Mouse (Mus musculus) embryonic facial prominence, embryonic 10.5 days (tissue): ENCODE measurements around the gene Adh6b. TPM values are rescaled to one million over a fixed set of nuclear protein-coding genes. Genes with fewer than 3 reads are reported as not detected.
"Not testable (repeated sequence)": the region's sequence is repeated elsewhere in the genome, so short reads cannot be mapped to it uniquely, and the experiment has no call there.

Source experiments
- DNase-seq: peaks from one replicate; pipeline ENCODE4 v3.0.0-alpha.2; 2017; ENCODE audit warnings: low spot score
- H3K27ac ChIP-seq: fragments of 300-500 bp; sonication (generic); replicated peaks from 2 replicates; pipeline ENCODE4 v1.5.1; 2016; ENCODE audit warnings: mild to moderate bottlenecking
- H3K27me3 ChIP-seq: fragments of 300-500 bp; sonication (generic); replicated peaks from 2 replicates; pipeline ENCODE4 v1.6.1; 2016; ENCODE audit warnings: low read depth, mild to moderate bottlenecking; ENCODE audit not compliant: poor library complexity, severe bottlenecking
- H3K36me3 ChIP-seq: fragments of 300-500 bp; sonication (generic); replicated peaks from 2 replicates; pipeline ENCODE4 v1.6.1; 2016; ENCODE audit warnings: mild to moderate bottlenecking, moderate library complexity
- H3K4me1 ChIP-seq: fragments of 300-500 bp; sonication (generic); 2 replicates; pipeline ENCODE4 v1.6.1; 2016
- H3K4me3 ChIP-seq: fragments of 300-500 bp; sonication (generic); 2 replicates; pipeline ENCODE4 v1.5.1; 2016; ENCODE audit warnings: mild to moderate bottlenecking, moderate library complexity
- H3K9me3 ChIP-seq: fragments of 300-500 bp; sonication (generic); 2 replicates; pipeline ENCODE4 v1.6.1; 2016; ENCODE audit warnings: mild to moderate bottlenecking
- WGBS: fragments of 180-500 bp; shearing (Covaris S2); methylation state at CpG from one replicate; pipeline ENCODE4 v1.1.7; 2016; 5-methylcytosine and 5-hydroxymethylcytosine counted together
- polyA plus RNA-seq: library from polyadenylated mRNA; unstranded; fragments of >200 nt; fragmentation: Nextera tagmentation; extraction: Ambion mirVana; gene quantifications from 2 replicates; pipeline ENCODE4 v1.2.1, GENCODE M21; 2016

The Adh6b gene
- polyA plus RNA-seq, 1 experiment from 2014 or later, result 0.93 TPM

GRCm38 (mm10) chr3:138370289-138370688, 28.7 kb downstream of the Adh6b start:
- H3K4me1 ChIP-seq, H3K36me3 ChIP-seq, DNase-seq, H3K27me3 ChIP-seq, H3K27ac ChIP-seq, H3K4me3 ChIP-seq, H3K9me3 ChIP-seq: not testable (repeated sequence)
- whole genome bisulfite sequencing, result 61% methylated on average over 4 of the region's 4 CpGs

GRCm38 (mm10) chr3:138373920-138374319, 32.3 kb downstream of the Adh6b start:
- Histone ChIP-seq H3K36me3 (no peaks in the 10 kb centered on the region), H3K4me3 (no peak overlapping the region), H3K27ac (no peak overlapping the region), H3K27me3 (no peaks in the 10 kb centered on the region), H3K9me3 (no peaks in the 10 kb centered on the region), H3K4me1 (no peaks in the 10 kb centered on the region)
- no peak for DNase-seq
- WGBS, result 68% methylated on average over 4 of the region's 4 CpGs

- 75% methylated on average over 2 of the region's 2 CpGs for WGBS
- Histone ChIP-seq H3K4me1 (no peaks in the 10 kb centered on the region), H3K9me3 (no peaks in the 10 kb centered on the region), H3K4me3 (no peak overlapping the region), H3K27ac (no peak overlapping the region), H3K36me3 (no peaks in the 10 kb centered on the region), H3K27me3 (no peaks in the 10 kb centered on the region)
- DNase-seq, result no peak
These were observed 33.6 kb downstream of the Adh6b start for GRCm38 (mm10) chr3:138375148-138375547.

- Histone ChIP-seq H3K4me1 (peaks cover 3% of the 10 kb centered on the region; the same call in 1 of the 2 replicates), H3K4me3 (no peak overlapping the region), H3K36me3 (no peaks in the 10 kb centered on the region), H3K9me3 (no peaks in the 10 kb centered on the region), H3K27ac (no peak overlapping the region), H3K27me3 (no peaks in the 10 kb centered on the region)
- DNase-seq, result peak; percentile 30
- WGBS, result 58% methylated on average over 3 of the region's 3 CpGs
These were observed 39.6 kb downstream of the Adh6b start for GRCm38 (mm10) chr3:138381133-138381532.

GRCm38 (mm10) chr3:138387155-138387554, 45.6 kb downstream of the Adh6b start:
- Histone ChIP-seq H3K9me3 (no peaks in the 10 kb centered on the region), H3K36me3 (no peaks in the 10 kb centered on the region), H3K4me1 (no peaks in the 10 kb centered on the region), H3K27ac (no peak overlapping the region), H3K4me3 (no peak overlapping the region), H3K27me3 (no peaks in the 10 kb centered on the region)
- no peak for DNase-seq
- 89% methylated on average over 6 of the region's 6 CpGs for WGBS

- DNase-seq, result no peak
- WGBS, result 78% methylated on average over 3 of the region's 3 CpGs
These were observed 63.3 kb downstream of the Adh6b start for GRCm38 (mm10) chr3:138404872-138405271.

GRCm38 (mm10) chr3:138405341-138405740, 63.8 kb downstream of the Adh6b start:
- Histone ChIP-seq H3K36me3 (no peaks in the 10 kb centered on the region), H3K27ac (no peak overlapping the region), H3K4me1 (no peaks in the 10 kb centered on the region), H3K4me3 (no peak overlapping the region), H3K27me3 (no peaks in the 10 kb centered on the region), H3K9me3 (no peaks in the 10 kb centered on the region)
- DNase-seq, result peak; percentile 27
- 55% methylated on average over 3 of the region's 3 CpGs for WGBS

More at GRCm38 (mm10) chr3:138404872-138405271, 63.3 kb downstream of the Adh6b start:
- Histone ChIP-seq H3K4me1 (no peaks in the 10 kb centered on the region), H3K27me3 (no peaks in the 10 kb centered on the region), H3K36me3 (no peaks in the 10 kb centered on the region), H3K4me3 (no peak overlapping the region), H3K9me3 (no peaks in the 10 kb centered on the region), H3K27ac (no peak overlapping the region)

GRCm38 (mm10) chr3:138405840-138406239, 64.3 kb downstream of the Adh6b start:
- WGBS, result 87% methylated on average over 7 of the region's 7 CpGs
- no peak overlapping the region for H3K4me3 ChIP-seq
- H3K27me3 ChIP-seq, result no peaks in the 10 kb centered on the region
- no peak for DNase-seq
- no peaks in the 10 kb centered on the region for H3K36me3 ChIP-seq
- no peak overlapping the region for H3K27ac ChIP-seq
- H3K9me3 ChIP-seq, result no peaks in the 10 kb centered on the region
- H3K4me1 ChIP-seq, result no peaks in the 10 kb centered on the region

GRCm38 (mm10) chr3:138407920-138408319, 66.3 kb downstream of the Adh6b start:
- Histone ChIP-seq H3K4me1 (no peaks in the 10 kb centered on the region), H3K36me3 (no peaks in the 10 kb centered on the region), H3K9me3 (no peaks in the 10 kb centered on the region), H3K4me3 (no peak overlapping the region), H3K27ac (no peak overlapping the region), H3K27me3 (no peaks in the 10 kb centered on the region)
- no peak for DNase-seq
- 98% methylated on average over 1 of the region's 1 CpGs for WGBS

Other genes starting within 250 kb of the Adh6b start
- 18.1 and 20.0 TPM in 2 replicates for gene Trmt10a, start 198.3 kb upstream of the Adh6b start, polyA plus RNA-seq
- gene Mttp, start 196.8 kb upstream of the Adh6b start, polyA plus RNA-seq, result 9.8 and 10.0 TPM in 2 replicates
- not detected in 2 replicates for gene 4930579F01Rik, start 147.9 kb upstream of the Adh6b start, polyA plus RNA-seq
- not detected in 2 replicates for gene Adh7, start 124.0 kb upstream of the Adh6b start, polyA plus RNA-seq
- not detected in 2 replicates for gene Adh1, start 80.8 kb upstream of the Adh6b start, polyA plus RNA-seq
- not detected in 2 replicates for gene Adh6a, start 28.5 kb upstream of the Adh6b start, polyA plus RNA-seq
- gene Adh4, start 73.7 kb downstream of the Adh6b start, polyA plus RNA-seq, result not detected in 2 replicates
- gene Adh5, start 101.3 kb downstream of the Adh6b start, polyA plus RNA-seq, result 260 and 265 TPM in 2 replicates
- 46.2 and 48.8 TPM in 2 replicates for gene Metap1, start 147.7 kb downstream of the Adh6b start, polyA plus RNA-seq
- gene Eif4e, start 184.4 kb downstream of the Adh6b start, polyA plus RNA-seq, result 529 and 534 TPM in 2 replicates